Mouse (Mus musculus): ENCODE results near the gene Slc44a3.

DNA sequence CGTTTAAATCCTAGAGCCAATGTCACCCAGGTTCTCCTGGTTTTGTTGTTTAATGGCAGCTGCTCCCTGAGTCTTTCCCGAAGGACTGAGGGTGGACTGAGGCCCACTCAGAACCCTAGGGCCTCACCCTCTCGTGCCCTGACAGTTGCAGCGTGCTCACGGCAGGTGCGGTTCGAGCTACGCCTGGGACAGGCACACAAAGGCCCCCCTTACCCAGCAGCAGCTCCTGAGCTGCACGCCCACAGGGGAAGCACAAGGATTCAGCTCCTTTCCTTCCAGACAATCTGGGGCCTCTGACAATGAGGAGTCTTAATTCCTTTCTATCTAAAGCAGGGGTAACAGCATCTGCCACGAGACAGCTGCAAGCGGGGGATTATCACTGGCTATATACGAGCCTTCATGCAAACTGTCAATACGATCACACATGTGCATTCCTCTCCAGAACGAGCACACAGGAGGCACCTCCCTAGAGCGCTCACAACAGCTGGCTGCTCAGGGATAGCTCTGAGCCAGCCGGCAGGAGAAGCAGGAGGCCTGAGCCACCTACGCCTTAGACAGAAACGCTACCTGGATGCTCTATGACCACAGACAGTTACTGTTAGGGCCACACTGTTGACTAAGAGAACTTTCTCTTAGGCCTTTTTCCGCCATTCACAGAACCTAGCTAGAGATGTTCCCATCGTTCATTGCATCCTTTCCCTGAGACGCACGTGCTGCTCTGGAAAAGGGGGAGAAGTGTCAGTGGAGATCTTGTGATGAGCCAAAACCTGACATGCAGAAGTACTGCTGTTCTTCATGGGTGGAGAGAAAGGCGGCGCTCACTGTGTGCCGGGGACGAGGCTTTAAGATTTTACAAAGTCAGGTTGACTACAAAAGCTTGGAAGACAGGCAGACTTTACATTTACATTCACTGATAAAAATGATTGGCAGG, 51.9 kb downstream of the Slc44a3 start:
- TF ChIP-seq POLR2A (IDR thresholded peaks at IDR 0.05; ENCODE audit: borderline replicate concordance, insufficient read depth, low read length) (no peak), CTCF (IDR thresholded peaks at IDR 0.05; ENCODE audit: borderline replicate concordance, insufficient read depth, low read depth, low read length) (no peak)
